Mouse (Mus musculus) heart, adult 11 months (tissue): ENCODE data around the gene Polr3h.
"Not testable (repeated sequence)": the region's sequence is repeated elsewhere in the genome, so short reads cannot be mapped to it uniquely, and the experiment has no call there.

Experiments
- DNase-seq: peaks from one replicate; pipeline ENCODE4 v3.0.0; 2022

The Polr3h gene

GRCm38 (mm10) chr15:81914668-81915067 is 11.4 kb downstream of the Polr3h start:
- no peak for DNase-seq

- DNase-seq: no peak
Measured at GRCm38 (mm10) chr15:81912498-81912897, 13.5 kb downstream of the Polr3h start.

GRCm38 (mm10) chr15:81908767-81909166 is 17.3 kb downstream of the Polr3h start:
- DNase-seq: not testable (repeated sequence)

GRCm38 (mm10) chr15:81907953-81908352 is 18.1 kb downstream of the Polr3h start:
- DNase-seq: no peak

DNA sequence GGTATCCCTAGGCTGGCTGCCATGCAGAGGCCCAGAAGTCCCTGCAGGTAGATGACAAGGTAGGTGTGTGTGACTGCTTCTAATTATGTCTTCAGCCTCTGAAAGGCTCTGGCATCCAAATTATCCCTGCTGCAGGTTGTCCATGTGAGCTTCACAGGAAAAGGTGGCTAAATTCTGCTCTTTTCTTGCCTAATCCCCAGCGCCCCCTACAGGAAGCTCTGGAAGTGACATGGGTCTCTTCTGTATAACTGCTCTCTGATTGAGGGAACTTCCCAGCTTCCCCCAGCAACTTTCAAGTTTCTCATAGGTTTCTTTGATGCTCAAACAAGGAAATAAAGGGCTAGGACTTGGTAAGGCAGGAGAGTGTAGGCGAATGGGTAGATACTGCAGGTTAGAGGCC is 21.1 kb downstream of the Polr3h start:
- no peak for DNase-seq

DNA sequence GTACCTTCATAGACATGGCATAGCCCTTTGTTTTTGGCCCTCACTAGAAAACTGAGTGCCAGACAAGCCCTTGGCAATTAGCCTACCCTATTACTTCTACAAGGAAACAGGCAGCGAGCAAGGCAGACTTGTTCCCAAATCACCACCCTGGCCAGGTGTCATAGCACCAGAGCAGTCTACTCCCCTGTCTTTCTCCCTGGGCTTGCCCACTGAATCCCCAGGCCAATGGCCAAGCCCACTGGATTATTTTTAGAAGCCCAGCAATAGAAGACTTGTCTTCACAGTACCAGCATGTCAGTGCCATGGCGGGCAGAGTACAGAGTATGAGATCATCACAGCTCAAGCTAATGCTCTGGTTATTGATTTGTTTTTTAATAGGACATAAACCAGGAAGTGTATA is 27.3 kb downstream of the Polr3h start:
- peak; percentile 95 for DNase-seq

- no peak for DNase-seq
Measured at GRCm38 (mm10) chr15:81897607-81898285, 28.3 kb downstream of the Polr3h start.

GRCm38 (mm10) chr15:81896407-81896806 is 29.6 kb downstream of the Polr3h start:
- DNase-seq: peak; percentile 94

DNA sequence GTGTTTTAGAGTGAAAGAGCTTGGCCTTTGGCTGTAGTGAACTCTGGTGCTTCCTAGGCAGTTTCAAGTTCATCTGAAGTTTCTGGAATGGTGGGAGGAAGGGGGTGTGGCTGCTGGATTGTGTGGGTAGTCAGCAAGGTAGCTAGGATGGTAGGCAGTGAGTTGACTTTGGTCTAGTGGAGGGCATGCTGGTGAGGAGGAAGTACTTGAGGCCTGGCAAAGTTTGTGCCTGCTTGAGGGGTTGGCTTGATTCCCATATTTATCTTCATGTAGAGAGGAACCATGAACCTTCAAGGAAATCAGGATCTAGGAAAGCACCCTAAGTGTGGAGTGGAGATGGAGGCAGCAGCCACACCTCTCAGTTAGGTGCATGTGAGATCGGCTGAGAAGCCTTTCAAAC is 32.0 kb downstream of the Polr3h start:
- DNase-seq: no peak

- no peak for DNase-seq
Measured at GRCm38 (mm10) chr15:81891822-81892580, 34.0 kb downstream of the Polr3h start.

GRCm38 (mm10) chr15:81891140-81891802 is 34.8 kb downstream of the Polr3h start:
- no peak for DNase-seq

DNA sequence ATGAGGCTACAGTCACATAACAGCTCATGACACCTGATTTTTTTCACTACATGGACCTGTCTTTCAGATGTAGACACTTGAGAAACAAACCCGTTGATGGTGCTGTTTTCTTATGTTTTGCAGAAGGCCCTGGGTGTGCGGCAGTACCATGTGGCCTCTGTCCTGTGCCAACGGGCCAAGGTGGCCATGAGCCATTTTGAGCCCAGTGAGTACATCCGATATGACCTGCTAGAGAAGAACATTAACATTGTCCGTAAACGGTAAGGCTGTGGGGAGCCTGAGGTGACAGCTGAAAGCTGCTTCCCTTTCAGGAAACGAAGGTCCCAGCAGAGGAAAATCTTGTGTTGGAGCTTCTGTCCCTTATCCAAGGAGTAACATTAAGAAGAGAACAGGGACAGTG is 36.9 kb downstream of the Polr3h start:
- peak; percentile 96 for DNase-seq

DNA sequence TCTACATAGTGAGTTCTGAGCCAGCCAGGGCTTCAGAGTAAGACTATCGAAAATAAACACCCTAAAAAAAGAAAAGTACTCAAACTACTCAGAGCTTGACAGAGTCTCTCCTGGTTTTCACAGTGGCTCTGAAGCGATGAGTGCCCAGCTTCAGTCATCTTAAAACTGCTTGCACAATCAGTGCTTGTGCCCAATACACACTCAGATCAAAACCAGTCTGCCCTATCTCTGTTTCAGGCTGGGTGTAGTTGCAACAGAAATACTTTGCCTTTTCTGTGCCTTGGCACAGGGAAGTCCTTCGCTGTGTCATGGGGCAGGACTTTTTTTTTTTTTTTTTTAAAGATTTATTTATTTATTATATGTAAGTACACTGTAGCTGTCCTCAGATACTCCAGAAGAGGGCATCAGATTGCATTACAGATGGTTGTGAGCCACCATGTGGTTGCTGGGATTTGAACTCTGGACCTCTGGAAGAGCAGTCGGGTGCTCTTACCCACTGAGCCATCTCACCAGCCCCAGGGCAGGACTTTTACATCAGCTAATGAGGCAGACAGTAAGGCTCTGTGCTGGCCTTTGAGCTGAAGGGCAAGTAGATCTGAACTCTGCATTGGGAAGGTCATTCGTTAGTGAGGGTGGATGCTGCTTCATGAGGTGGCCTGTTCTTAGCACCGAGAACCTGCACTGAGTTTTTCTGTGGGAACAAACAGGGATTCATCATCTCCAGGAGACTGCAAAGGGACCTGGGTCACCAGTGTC is 39.1 kb downstream of the Polr3h start:
- no peak for DNase-seq

- DNase-seq: no peak
Measured at GRCm38 (mm10) chr15:81885418-81885934, 40.6 kb downstream of the Polr3h start.

DNA sequence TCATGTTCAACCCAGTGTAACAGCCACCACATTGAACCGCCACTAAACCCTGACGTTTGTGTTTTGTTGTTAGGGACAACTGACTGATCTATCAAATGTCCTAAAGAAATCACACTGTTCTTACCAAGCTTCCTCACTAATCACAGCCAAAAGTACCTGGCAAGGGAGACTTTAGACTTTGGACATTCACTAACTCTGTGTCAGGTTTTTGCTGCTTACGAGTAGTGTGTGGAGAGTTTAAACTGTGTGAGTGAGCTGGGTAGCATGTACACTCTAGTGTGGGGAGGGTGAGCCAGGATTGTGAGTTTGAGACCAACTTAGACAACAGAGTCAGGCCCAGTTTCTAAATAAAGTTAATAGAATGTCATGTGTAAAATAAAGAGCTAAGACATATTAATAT is 43.7 kb downstream of the Polr3h start:
- DNase-seq: no peak

- peak; percentile 95 for DNase-seq
Measured at GRCm38 (mm10) chr15:81879531-81880401, 46.3 kb downstream of the Polr3h start.

GRCm38 (mm10) chr15:81872262-81873136 is 53.5 kb downstream of the Polr3h start, which contains the start of gene Aco2:
Aco2 (plus strand) TSS chr15:81872309.
- peak; percentile 100 for DNase-seq

- DNase-seq: peak; percentile 99
Measured at GRCm38 (mm10) chr15:81871604-81872261, 54.3 kb downstream of the Polr3h start, which contains the start of gene Phf5a. Phf5a (minus strand) TSS chr15:81871911.

GRCm38 (mm10) chr15:81869985-81870384 is 56.1 kb downstream of the Polr3h start:
- DNase-seq: no peak

GRCm38 (mm10) chr15:81864238-81864637 is 61.8 kb downstream of the Polr3h start:
- no peak for DNase-seq
